Mouse (Mus musculus) cerebellum, adult 2 months (tissue): Measurements from ENCODE around the gene Tbc1d17.

ENCODE experiments used
- CTCF ChIP-seq: fragments of 200-500 bp; IDR thresholded peaks from 2 replicates; pipeline ENCODE4 v1.5.1; 2011; ENCODE audit warnings: low read depth, mild to moderate bottlenecking, control low read depth, low read length, moderate library complexity, borderline replicate concordance; ENCODE audit not compliant: insufficient read depth
- POLR2A ChIP-seq: fragments of 200-500 bp; IDR thresholded peaks from 2 replicates; pipeline ENCODE4 v1.6.1; 2011; ENCODE audit warnings: low read length, control low read depth, borderline replicate concordance; ENCODE audit not compliant: insufficient read depth

DNA sequence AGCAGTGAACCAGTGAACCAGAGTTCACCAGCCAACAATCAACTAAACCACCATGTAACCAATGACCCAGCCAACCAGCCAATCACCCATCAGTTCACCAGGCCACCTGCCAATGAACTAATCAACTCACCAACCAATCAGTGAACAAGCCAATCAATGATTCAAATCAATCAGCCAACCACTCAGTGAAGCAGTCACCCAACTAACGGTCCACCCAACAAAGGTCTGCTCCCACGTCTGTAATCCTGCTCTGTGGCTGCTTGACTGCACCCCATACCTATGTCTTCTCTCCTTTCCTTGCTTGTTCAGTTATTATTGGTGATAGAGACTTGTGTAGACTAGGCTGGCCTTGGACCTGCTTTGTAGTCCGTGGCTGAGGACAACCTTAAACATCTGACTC, 34.9 kb downstream of the Tbc1d17 start:
- TF ChIP-seq CTCF (no peak), POLR2A (no peak)
